Mouse (Mus musculus) liver, embryonic 11.5 days (tissue): ENCODE measurements around the gene Rbm19. TPM values are rescaled to one million over a fixed set of nuclear protein-coding genes. Genes with fewer than 3 reads are reported as not detected.

Experiments used
- ATAC-seq: fragments of 200-750 bp; cut with Nextera tagmentation; replicated peaks from 2 replicates; pipeline ENCODE4 v1.8.0; 2017; ENCODE audit warnings: moderate number of reproducible peaks, mild to moderate bottlenecking, moderate TSS enrichment, moderate library complexity; ENCODE audit not compliant: low FRiP score
- DNase-seq: peaks from one replicate; pipeline ENCODE4 v3.0.0-alpha.2; 2017; ENCODE audit warnings: low spot score
- H3K27ac ChIP-seq: fragments of 300-500 bp; sonication (generic); 2 replicates; pipeline ENCODE4 v1.5.1; 2014; ENCODE audit warnings: mild to moderate bottlenecking, low read depth, low read length, control low read depth
- H3K27me3 ChIP-seq: fragments of 300-500 bp; sonication (generic); replicated peaks from 2 replicates; pipeline ENCODE4 v1.6.1; 2014; ENCODE audit warnings: low read length, mixed read lengths; ENCODE audit not compliant: control insufficient read depth, insufficient read depth
- H3K36me3 ChIP-seq: fragments of 300-500 bp; sonication (generic); 2 replicates; pipeline ENCODE4 v1.6.1; 2014; ENCODE audit warnings: mild to moderate bottlenecking, low read length, moderate library complexity, mixed read lengths; ENCODE audit not compliant: control insufficient read depth, insufficient read depth
- H3K4me1 ChIP-seq: fragments of 300-500 bp; sonication (generic); replicated peaks from 2 replicates; pipeline ENCODE4 v1.6.1; 2014; ENCODE audit warnings: low read length, mixed read lengths; ENCODE audit not compliant: control insufficient read depth, insufficient read depth
- H3K4me2 ChIP-seq: fragments of 300-500 bp; sonication (generic); 2 replicates; pipeline ENCODE4 v1.6.1; 2014; ENCODE audit warnings: mild to moderate bottlenecking, control low read depth, moderate library complexity
- H3K4me3 ChIP-seq: fragments of 300-500 bp; sonication (generic); 2 replicates; pipeline ENCODE4 v1.5.1; 2014; ENCODE audit warnings: low read depth, low read length, control low read depth
- H3K9ac ChIP-seq: fragments of 300-500 bp; sonication (generic); 2 replicates; pipeline ENCODE4 v1.6.1; 2014; ENCODE audit warnings: low read depth, low read length, control low read depth
- H3K9me3 ChIP-seq: fragments of 300-500 bp; sonication (generic); 2 replicates; pipeline ENCODE4 v1.6.1; 2016; ENCODE audit warnings: low read length, inconsistent platforms, mixed read lengths; ENCODE audit not compliant: control insufficient read depth
- WGBS: fragments of 180-500 bp; shearing (Covaris S2); extraction: QIAGEN DNeasy Blood & Tissue Kit; methylation state at CpG from one replicate; pipeline ENCODE4 v1.1.7; 2014; 5-methylcytosine and 5-hydroxymethylcytosine counted together
- polyA plus RNA-seq: library from polyadenylated mRNA; unstranded; fragments of >200 nt; fragmentation: Nextera tagmentation; extraction: Ambion mirVana; gene quantifications from 2 replicates; pipeline ENCODE4 v1.2.1, GENCODE M21; 2014

The Rbm19 gene
- polyA plus RNA-seq, 1 experiment from 2014 or later, result 31.8 TPM

DNA sequence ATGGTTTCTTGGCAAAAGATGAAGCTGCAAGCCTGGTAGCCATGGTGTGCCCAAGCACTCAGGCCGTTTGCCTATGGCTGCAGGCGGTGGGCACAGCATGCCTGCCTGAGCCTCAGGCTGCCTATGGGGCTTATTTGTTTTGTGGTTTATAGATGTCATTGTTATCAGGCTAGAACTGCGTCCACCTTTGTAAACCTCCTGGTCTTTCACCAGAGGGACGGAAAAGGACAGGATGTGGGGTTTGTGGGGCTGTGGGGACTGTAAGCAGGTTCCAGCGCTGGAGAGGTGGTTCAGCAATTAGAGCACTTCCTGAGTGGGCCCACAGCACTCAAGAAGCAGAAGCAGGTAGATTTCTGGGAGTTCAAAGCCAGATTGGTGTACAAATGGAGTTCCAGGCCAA is 12.2 kb downstream of the Rbm19 start:
- Histone ChIP-seq H3K27ac (no peak overlapping the region), H3K4me3 (no peak overlapping the region), H3K36me3 (peaks cover 55% of the 10 kb centered on the region), H3K9me3 (no peaks in the 10 kb centered on the region), H3K9ac (no peak overlapping the region), H3K4me1 (0 out of 2 replicates have a peak, but pooled peaks cover 4% of the 10 kb centered on the region), H3K27me3 (no peaks in the 10 kb centered on the region), H3K4me2 (no peak overlapping the region)
- 64% methylated on average over 5 of the region's 5 CpGs for WGBS
- ATAC-seq (no peak), DNase-seq (no peak)

DNA sequence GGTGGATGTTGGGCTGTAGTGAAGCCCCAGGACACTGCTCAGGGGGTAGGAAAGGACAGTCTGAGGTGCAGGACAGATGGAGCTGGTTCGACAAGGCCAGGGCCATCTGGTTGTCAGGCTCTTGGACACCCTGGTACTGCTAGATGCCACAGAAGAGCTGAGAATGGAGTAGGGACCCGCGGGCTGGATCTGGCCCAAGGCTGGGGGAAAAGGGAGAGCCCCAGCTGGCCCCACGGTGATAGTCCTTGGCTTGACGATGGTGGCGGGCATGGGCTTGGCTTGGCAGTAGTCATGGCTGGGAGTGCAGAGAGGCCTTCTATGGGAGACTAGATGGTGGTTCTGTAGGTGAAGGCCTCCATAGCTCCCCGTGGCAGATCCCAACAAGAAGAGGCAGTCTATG is 12.8 kb downstream of the Rbm19 start:
- no peak for ATAC-seq
- no peak for DNase-seq
- Histone ChIP-seq H3K4me2 (no peak overlapping the region), H3K4me3 (no peak overlapping the region), H3K4me1 (0 out of 2 replicates have a peak, but pooled peaks cover 4% of the 10 kb centered on the region), H3K27ac (no peak overlapping the region), H3K36me3 (peaks cover 50% of the 10 kb centered on the region), H3K27me3 (no peaks in the 10 kb centered on the region), H3K9ac (no peak overlapping the region), H3K9me3 (no peaks in the 10 kb centered on the region)
- WGBS, result 94% methylated on average over 7 of the region's 7 CpGs

DNA sequence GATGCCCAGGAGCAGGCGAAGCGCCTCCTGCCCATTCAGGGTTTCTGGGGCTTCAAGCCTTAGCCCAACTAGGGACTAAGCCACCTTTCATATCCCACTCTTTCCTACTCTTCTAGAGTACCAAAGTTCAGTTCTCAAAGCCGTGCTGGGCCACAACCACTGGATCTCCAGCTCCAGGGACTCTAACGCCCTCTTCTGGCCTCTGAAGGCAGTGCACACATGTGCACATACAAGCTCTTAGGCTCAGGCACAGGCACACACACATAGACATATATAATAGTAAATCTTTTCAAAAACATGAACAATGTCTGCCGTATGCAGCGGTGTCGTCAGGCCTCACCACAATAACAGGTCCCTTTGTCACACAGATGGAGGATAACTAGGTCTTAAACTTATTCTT is 13.5 kb downstream of the Rbm19 start:
- Histone ChIP-seq H3K9ac (no peak overlapping the region), H3K27ac (no peak overlapping the region), H3K27me3 (no peaks in the 10 kb centered on the region), H3K9me3 (no peaks in the 10 kb centered on the region), H3K4me2 (no peak overlapping the region), H3K4me1 (peaks cover 9% of the 10 kb centered on the region), H3K36me3 (peaks cover 45% of the 10 kb centered on the region), H3K4me3 (no peak overlapping the region)
- WGBS, result 91% methylated on average over 7 of the region's 7 CpGs
- DNase-seq (no peak), ATAC-seq (no peak)

DNA sequence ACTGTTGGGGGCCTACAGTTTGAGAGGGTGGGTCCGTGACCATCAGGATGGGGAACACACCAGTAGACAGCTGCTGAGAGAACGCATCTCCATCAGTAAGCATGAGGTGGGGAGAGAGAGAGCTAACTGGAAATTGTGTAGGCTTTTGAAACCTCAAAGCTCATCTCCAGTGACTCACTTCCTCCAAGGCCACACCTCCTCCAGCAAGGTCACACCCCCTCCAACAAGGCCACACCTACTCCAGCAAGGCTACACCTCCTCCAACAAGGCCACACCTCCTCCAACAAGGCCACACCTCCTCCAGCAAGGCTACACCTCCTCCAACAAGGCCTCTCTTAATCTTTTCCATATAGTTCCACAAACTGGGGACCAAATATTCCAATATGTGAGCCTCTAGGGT is 13.9 kb downstream of the Rbm19 start:
- H3K27ac ChIP-seq, result peak overlapping the region; percentile 25; the same call in 1 of the 2 replicates
- H3K36me3 ChIP-seq, result peaks cover 45% of the 10 kb centered on the region
- H3K4me1 ChIP-seq, result peaks cover 13% of the 10 kb centered on the region
- 73% methylated on average over 2 of the region's 2 CpGs for WGBS
- ATAC-seq (peak; percentile 38; the same call in 1 of the 2 replicates), DNase-seq (no peak)
- H3K9ac ChIP-seq, result no peak overlapping the region
- H3K27me3 ChIP-seq, result no peaks in the 10 kb centered on the region
- no peak overlapping the region for H3K4me3 ChIP-seq
- H3K9me3 ChIP-seq, result no peaks in the 10 kb centered on the region
- H3K4me2 ChIP-seq, result no peak overlapping the region

DNA sequence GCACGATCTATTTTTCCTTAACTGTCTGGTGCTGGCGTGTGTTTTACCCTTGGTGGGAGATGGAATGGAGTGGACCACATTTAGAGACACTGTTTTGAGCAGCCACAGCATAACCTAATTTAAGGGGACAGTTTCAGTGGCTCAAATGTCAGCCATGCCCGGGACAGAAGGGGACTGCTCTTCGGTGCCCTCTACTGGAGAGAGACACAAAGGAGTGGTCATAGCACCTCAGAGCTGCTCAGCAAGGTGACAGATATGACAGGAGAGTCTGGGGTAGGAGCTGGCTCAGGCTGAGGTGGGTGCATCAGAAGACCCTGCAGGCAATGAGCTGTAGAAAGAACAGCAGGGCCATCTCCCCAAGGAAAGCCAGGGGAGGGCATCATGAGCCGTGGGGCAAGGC is 15.3 kb downstream of the Rbm19 start:
- Histone ChIP-seq H3K9me3 (no peaks in the 10 kb centered on the region), H3K4me2 (no peak overlapping the region), H3K27me3 (no peaks in the 10 kb centered on the region), H3K4me3 (no peak overlapping the region), H3K27ac (no peak overlapping the region), H3K36me3 (peaks cover 37% of the 10 kb centered on the region), H3K9ac (no peak overlapping the region), H3K4me1 (peaks cover 25% of the 10 kb centered on the region)
- WGBS, result 67% methylated on average over 5 of the region's 5 CpGs
- no peak for ATAC-seq
- DNase-seq, result no peak

DNA sequence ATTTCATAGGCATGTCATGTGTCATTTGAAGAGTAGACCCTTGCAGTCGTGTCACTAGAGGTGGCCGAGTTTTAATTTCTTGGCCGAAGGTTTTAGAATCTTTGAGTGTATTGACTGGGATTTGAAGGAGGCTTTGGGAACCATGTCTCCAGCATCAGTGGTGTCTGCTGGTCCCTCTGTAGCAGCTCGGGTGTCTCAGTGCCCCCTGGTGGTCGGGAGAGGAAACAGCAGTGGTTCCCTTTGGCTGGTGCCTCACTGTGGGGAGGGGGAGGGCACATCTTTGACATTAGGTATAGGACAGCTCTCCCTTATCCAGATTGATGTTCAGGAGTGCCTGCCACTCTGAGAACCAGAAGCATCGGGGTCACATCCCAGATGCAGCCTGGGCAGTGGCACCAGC is 17.7 kb downstream of the Rbm19 start:
- peak; percentile 54 for DNase-seq
- Histone ChIP-seq H3K27ac (no peak overlapping the region), H3K4me3 (no peak overlapping the region), H3K9me3 (no peaks in the 10 kb centered on the region), H3K9ac (no peak overlapping the region), H3K36me3 (peaks cover 18% of the 10 kb centered on the region), H3K4me2 (no peak overlapping the region), H3K4me1 (peaks cover 49% of the 10 kb centered on the region), H3K27me3 (no peaks in the 10 kb centered on the region)
- WGBS, result 32% methylated on average over 6 of the region's 6 CpGs
- ATAC-seq, result no peak

DNA sequence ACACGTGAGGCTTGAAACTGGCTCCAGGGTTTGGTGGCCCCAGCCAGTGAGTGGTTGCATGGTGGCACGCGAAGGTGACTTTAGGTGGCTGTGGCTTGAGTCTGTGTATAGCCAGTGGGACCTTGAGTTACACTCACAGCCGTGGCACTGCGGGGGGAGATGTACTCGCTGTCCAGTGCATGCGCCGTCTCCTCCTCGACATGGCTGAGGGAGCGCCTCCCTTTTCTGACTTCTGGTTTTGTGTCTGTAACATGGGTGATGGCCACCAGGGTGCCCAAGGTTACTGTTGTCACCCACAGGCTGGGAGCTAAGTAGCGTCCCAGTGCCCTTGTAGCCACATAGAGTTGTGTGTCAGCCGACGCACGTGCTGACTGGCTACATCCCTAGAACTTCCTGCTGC is 19.1 kb downstream of the Rbm19 start:
- H3K27me3 ChIP-seq, result no peaks in the 10 kb centered on the region
- H3K9me3 ChIP-seq, result no peaks in the 10 kb centered on the region
- DNase-seq (no peak), ATAC-seq (no peak)
- H3K36me3 ChIP-seq, result peaks cover 11% of the 10 kb centered on the region
- 83% methylated on average over 14 of the region's 14 CpGs for WGBS
- no peak overlapping the region for H3K4me3 ChIP-seq
- peaks cover 46% of the 10 kb centered on the region for H3K4me1 ChIP-seq
- peak overlapping the region; percentile 90 for H3K27ac ChIP-seq
- peak overlapping the region; percentile 62 for H3K4me2 ChIP-seq
- peak overlapping the region; percentile 58 for H3K9ac ChIP-seq

DNA sequence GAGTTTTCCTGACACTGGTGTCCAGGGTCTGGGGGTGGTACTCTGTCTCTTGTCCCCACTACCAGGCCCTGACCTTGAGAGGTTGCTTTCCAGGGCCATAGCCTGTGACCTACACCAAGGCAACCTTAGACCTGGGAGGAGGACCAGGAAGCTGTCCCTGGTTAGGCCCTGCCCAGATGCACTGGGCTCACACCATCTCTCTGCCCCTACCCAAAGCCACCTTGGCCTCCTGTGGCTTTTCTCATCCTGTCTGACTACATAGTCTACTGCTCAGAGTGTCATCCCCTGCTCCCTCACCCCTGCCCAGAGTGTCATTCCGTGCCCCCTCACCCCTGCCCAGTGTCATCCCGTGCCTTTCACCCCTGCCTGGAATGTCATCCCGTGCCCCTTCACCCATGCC is 19.6 kb downstream of the Rbm19 start:
- H3K27ac ChIP-seq, result peak overlapping the region; percentile 90
- peaks cover 46% of the 10 kb centered on the region for H3K4me1 ChIP-seq
- ATAC-seq (peak; percentile 42), DNase-seq (no peak)
- H3K36me3 ChIP-seq, result peaks cover 11% of the 10 kb centered on the region
- H3K4me2 ChIP-seq, result peak overlapping the region; percentile 62
- no peaks in the 10 kb centered on the region for H3K9me3 ChIP-seq
- no peaks in the 10 kb centered on the region for H3K27me3 ChIP-seq
- WGBS, result 20% methylated on average over 3 of the region's 3 CpGs
- peak overlapping the region; percentile 58 for H3K9ac ChIP-seq
- peak overlapping the region; percentile 3; the same call in 1 of the 2 replicates for H3K4me3 ChIP-seq

DNA sequence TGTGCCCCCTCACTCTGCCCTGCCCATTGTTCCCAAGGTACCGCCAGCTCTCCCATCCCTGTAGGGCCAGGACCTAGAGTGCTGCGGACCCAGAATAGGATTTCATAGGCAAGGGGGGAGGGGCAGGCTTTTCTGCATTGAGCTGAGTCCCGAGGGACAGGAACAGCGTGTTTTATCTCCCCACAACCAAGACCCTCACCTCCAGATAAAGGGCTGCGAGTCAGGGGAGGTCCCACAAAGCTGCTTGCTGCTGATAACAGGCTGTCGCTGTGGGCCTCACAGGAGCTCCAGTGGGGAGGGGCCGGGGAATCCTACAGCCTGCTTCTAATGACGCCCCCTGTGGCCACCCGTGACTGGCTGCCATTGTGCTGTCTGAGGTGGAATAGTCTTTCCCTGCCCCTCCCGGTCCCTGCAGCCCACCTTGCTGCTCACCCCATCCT is 20.0 kb downstream of the Rbm19 start:
- H3K4me1 ChIP-seq, result peaks cover 46% of the 10 kb centered on the region
- no peaks in the 10 kb centered on the region for H3K27me3 ChIP-seq
- no peaks in the 10 kb centered on the region for H3K9me3 ChIP-seq
- H3K36me3 ChIP-seq, result peaks cover 7% of the 10 kb centered on the region; the same call in 1 of the 2 replicates
- 16% methylated on average over 10 of the region's 10 CpGs for WGBS
- H3K27ac ChIP-seq, result peak overlapping the region; percentile 90
- ATAC-seq (peak; percentile 92), DNase-seq (peak; percentile 73)
- H3K4me2 ChIP-seq, result peak overlapping the region; percentile 62
- peak overlapping the region; percentile 58 for H3K9ac ChIP-seq
- peak overlapping the region; percentile 3; the same call in 1 of the 2 replicates for H3K4me3 ChIP-seq
